Mouse (Mus musculus) small intestine, adult 2 months (tissue): ENCODE data around the gene Dnaic1.

Experiments used
- CTCF ChIP-seq: fragments of 200-500 bp; IDR thresholded peaks from 2 replicates; pipeline ENCODE4 v1.5.1; 2012; ENCODE audit warnings: low read depth, mild to moderate bottlenecking, control low read depth, inconsistent platforms, low read length, moderate library complexity, mixed read lengths; ENCODE audit not compliant: insufficient replicate concordance, insufficient read length; ENCODE audit errors: extremely low read depth
- POLR2A ChIP-seq: fragments of 200-500 bp; IDR thresholded peaks from 2 replicates; pipeline ENCODE4 v1.6.1; 2012; ENCODE audit warnings: low read depth, mild to moderate bottlenecking, control low read depth, inconsistent platforms, low read length, moderate library complexity

- no peak for TF ChIP-seq POLR2A
- no peak for TF ChIP-seq CTCF
Observed at GRCm38 (mm10) chr4:41628202-41628927, 58.8 kb downstream of the Dnaic1 start.
